Mouse (Mus musculus) cortical plate, adult 2 months (tissue): ENCODE data around the gene Fam228b. TPM values are rescaled to one million over a fixed set of nuclear protein-coding genes. Genes with fewer than 3 reads are reported as not detected.

Experiments
- H3K27ac ChIP-seq: fragments of 200-500 bp; 2 replicates; pipeline ENCODE4 v1.5.1; 2012; ENCODE audit warnings: low read length, control low read depth, inconsistent platforms; ENCODE audit not compliant: insufficient read depth
- H3K4me1 ChIP-seq: fragments of 200-500 bp; 2 replicates; pipeline ENCODE4 v1.6.1; 2011; ENCODE audit warnings: low read length; ENCODE audit not compliant: control insufficient read depth, insufficient read depth
- H3K4me3 ChIP-seq: fragments of 200-500 bp; 2 replicates; pipeline ENCODE4 v1.5.1; 2011; ENCODE audit warnings: mild to moderate bottlenecking, low read length, control low read depth; ENCODE audit not compliant: insufficient read depth
- CTCF ChIP-seq: fragments of 200-500 bp; IDR thresholded peaks from 2 replicates; pipeline ENCODE4 v1.5.1; 2011; ENCODE audit warnings: mild to moderate bottlenecking, control low read depth, low read length; ENCODE audit not compliant: insufficient read depth; ENCODE audit errors: extremely low read depth
- POLR2A ChIP-seq: fragments of 200-500 bp; IDR thresholded peaks from 2 replicates; pipeline ENCODE4 v1.6.1; 2011; ENCODE audit warnings: mild to moderate bottlenecking, low read length, control low read depth; ENCODE audit not compliant: insufficient read depth; ENCODE audit errors: extremely low read depth
- polyA plus RNA-seq: library from polyadenylated mRNA; depleted of rRNA; stranded (reverse); fragments of >200 nt; gene quantifications from 2 replicates; pipeline ENCODE4 v1.2.3, GENCODE M21; 2012

Fam228b gene
- polyA plus RNA-seq, 1 experiment, result 11.0 TPM

- Histone ChIP-seq H3K4me1 (no peaks in the 10 kb centered on the region), H3K4me3 (no peak overlapping the region)
- TF ChIP-seq POLR2A (no peak), CTCF (no peak)
These were observed 24.6 kb downstream of the Fam228b start for GRCm38 (mm10) chr12:4744486-4744885.

GRCm38 (mm10) chr12:4742183-4742582 lies 26.9 kb downstream of the Fam228b start:
- Histone ChIP-seq H3K27ac (no peak overlapping the region), H3K4me3 (no peak overlapping the region), H3K4me1 (no peaks in the 10 kb centered on the region)
- TF ChIP-seq CTCF (no peak), POLR2A (no peak)

More at GRCm38 (mm10) chr12:4744486-4744885, 24.6 kb downstream of the Fam228b start:
- H3K27ac ChIP-seq, result no peak overlapping the region

GRCm38 (mm10) chr12:4740823-4741222 lies 28.2 kb downstream of the Fam228b start:
- H3K4me3 ChIP-seq, result no peak overlapping the region
- no peaks in the 10 kb centered on the region for H3K4me1 ChIP-seq
- TF ChIP-seq POLR2A (no peak), CTCF (no peak)
- no peak overlapping the region for H3K27ac ChIP-seq

- TF ChIP-seq POLR2A (no peak), CTCF (no peak)
- H3K27ac ChIP-seq, result no peak within 1 kb of the TSS
- H3K4me3 ChIP-seq, result no peak within 1 kb of the TSS
- H3K4me1 ChIP-seq, result no peaks in the 10 kb centered on the region
These were observed 31.0 kb downstream of the Fam228b start, which contains the start of gene Fam228a for GRCm38 (mm10) chr12:4738031-4738576. Gene Fam228a (minus strand): TSS chr12:4738430.

- Histone ChIP-seq H3K4me1 (no peaks in the 10 kb centered on the region; the same call in 1 of the 2 replicates), H3K27ac (no peak overlapping the region), H3K4me3 (no peak overlapping the region)
- TF ChIP-seq POLR2A (no peak), CTCF (no peak)
These were observed 36.7 kb downstream of the Fam228b start for GRCm38 (mm10) chr12:4732332-4732731.

GRCm38 (mm10) chr12:4731629-4732028 lies 37.4 kb downstream of the Fam228b start:
- Histone ChIP-seq H3K27ac (no peak overlapping the region), H3K4me1 (no peaks in the 10 kb centered on the region; the same call in 1 of the 2 replicates), H3K4me3 (no peak overlapping the region)
- TF ChIP-seq POLR2A (no peak), CTCF (no peak)

- Histone ChIP-seq H3K4me3 (no peak overlapping the region), H3K27ac (no peak overlapping the region), H3K4me1 (no peaks in the 10 kb centered on the region; the same call in 1 of the 2 replicates)
- TF ChIP-seq CTCF (no peak), POLR2A (no peak)
These were observed 39.9 kb downstream of the Fam228b start for GRCm38 (mm10) chr12:4729165-4729564.

- no peaks in the 10 kb centered on the region for H3K4me1 ChIP-seq
- TF ChIP-seq CTCF (0 out of 2 replicates have a peak, but pooled peaks have one; percentile 2), POLR2A (no peak)
- no peak overlapping the region for H3K27ac ChIP-seq
These were observed 49.0 kb downstream of the Fam228b start for GRCm38 (mm10) chr12:4719762-4720754.

GRCm38 (mm10) chr12:4719066-4719761 lies 49.9 kb downstream of the Fam228b start:
- Histone ChIP-seq H3K27ac (no peak overlapping the region), H3K4me1 (no peaks in the 10 kb centered on the region), H3K4me3 (no peak overlapping the region)
- TF ChIP-seq CTCF, result no peak
- TF ChIP-seq POLR2A, result no peak

More at GRCm38 (mm10) chr12:4719762-4720754, 49.0 kb downstream of the Fam228b start:
- no peak overlapping the region for H3K4me3 ChIP-seq
